Mouse (Mus musculus): ENCODE data around the gene Asphd2. TPM values are rescaled to one million over a fixed set of nuclear protein-coding genes. Genes with fewer than 3 reads are reported as not detected.

Asphd2 gene
- polyA plus RNA-seq, 1 experiment from 2014 or later, result 11.9 TPM

DNA sequence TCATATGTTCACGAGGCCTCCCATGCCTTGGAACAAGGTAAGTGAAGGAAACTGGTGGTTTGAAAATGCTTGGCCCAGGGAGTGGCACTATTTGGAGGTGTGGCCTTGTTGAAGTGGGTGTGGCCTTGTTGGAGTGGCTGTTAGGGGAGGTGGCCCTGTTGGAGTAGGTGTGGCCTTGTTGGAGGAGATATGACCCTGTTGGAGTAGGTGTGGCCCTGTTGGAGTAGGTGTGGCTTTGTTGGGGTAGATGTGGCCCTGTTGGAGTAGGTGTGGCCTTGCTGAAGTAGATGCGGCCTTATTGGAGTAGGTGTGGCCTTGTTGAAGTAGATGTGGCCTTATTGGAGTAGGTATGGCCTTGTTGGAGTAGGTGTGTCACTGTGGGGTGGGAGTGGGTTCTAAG lies 8.7 kb downstream of the Asphd2 start:
- Histone ChIP-seq H3K27ac (no peak overlapping the region), H3K4me3 (no peak overlapping the region), H3K4me1 (peaks cover 12% of the 10 kb centered on the region), H3K27me3 (ENCODE audit: poor library complexity, severe bottlenecking) (peaks cover 5% of the 10 kb centered on the region; the same call in 1 of the 2 replicates), H3K36me3 (replicated peaks) (peaks cover 65% of the 10 kb centered on the region), H3K9me3 (no peaks in the 10 kb centered on the region)
- WGBS, result 84% methylated on average over 2 of the region's 2 CpGs
- DNase-seq (ENCODE audit: extremely low spot score, low spot score), result no peak

DNA sequence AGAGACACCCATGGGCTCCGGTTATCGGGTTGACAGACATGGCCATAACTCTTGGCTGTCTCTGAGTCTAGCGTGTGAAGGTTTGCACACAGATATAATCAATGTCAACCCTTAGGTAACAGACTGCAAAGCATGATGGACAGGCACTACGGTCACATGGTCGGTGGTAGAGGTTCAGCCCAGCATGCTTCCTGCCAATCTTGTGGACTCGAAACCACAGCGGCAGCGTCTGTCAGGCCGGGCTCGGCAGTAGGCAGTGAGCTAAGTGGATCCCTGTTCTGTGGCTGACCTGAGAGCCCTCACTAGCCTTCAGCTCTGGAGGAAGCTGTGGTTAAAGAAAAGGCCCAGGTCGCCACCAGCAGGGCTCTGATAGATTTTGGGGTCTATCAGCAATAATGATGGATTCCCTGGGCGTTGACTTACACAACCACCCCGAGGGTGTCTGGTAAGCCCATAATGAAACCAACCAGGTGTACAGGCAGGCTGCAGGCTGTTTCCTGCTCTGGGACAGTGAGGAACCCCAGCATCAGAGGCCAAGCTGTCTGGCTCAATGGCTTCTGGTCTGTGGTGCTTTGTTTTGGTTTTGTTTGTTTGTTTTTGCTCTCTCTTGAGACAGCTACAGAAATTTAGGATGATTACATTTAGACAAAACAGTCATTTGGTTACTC lies 9.7 kb downstream of the Asphd2 start:
- no peaks in the 10 kb centered on the region for H3K9me3 ChIP-seq
- DNase-seq (ENCODE audit: extremely low spot score, low spot score), result no peak
- 91% methylated on average over 13 of the region's 13 CpGs for WGBS
- peaks cover 12% of the 10 kb centered on the region for H3K4me1 ChIP-seq
- no peaks in the 10 kb centered on the region for H3K27me3 ChIP-seq (ENCODE audit: poor library complexity, severe bottlenecking)
- H3K4me3 ChIP-seq, result no peak overlapping the region
- peaks cover 58% of the 10 kb centered on the region for H3K36me3 ChIP-seq (replicated peaks)
- H3K27ac ChIP-seq, result no peak overlapping the region

DNA sequence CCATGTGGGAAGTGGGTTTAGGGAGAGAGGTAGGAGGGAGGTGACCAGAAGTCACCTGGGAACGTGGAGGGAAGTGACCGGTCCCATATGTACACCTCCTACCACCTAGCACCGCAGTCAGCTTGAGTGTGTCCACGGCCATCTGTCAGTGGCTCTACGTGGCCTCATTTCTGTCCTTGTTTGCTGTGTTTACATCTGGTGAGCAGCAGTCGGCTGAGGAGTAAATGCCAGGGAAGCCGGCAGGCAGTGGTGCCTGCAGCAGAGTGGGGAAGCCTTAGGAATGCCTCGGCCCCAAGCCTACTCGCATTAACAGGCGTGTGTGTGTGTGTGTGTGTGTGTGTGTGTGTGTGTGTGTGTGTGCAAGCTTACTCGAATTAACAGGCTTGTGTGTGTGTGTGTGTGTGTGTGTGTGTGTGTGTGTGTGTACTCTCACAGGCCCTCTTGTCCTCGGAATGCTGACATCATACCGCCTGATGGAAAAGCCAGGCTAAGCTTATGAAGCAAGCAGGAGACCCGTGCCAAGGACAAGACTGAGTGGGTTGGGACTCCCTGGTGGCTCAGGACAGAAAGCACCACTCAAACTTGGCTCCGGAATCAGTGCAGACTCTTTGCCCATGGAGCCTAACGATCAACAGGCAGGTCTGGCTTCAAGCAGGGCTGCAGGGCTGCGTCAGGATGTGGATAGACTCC lies 11.9 kb downstream of the Asphd2 start:
- Histone ChIP-seq H3K27me3 (ENCODE audit: poor library complexity, severe bottlenecking) (no peaks in the 10 kb centered on the region), H3K4me3 (no peak overlapping the region), H3K27ac (peak overlapping the region; percentile 12; the same call in 1 of the 2 replicates), H3K36me3 (replicated peaks) (peaks cover 61% of the 10 kb centered on the region), H3K4me1 (peaks cover 7% of the 10 kb centered on the region), H3K9me3 (no peaks in the 10 kb centered on the region)
- DNase-seq (ENCODE audit: extremely low spot score, low spot score), result no peak
- WGBS, result 80% methylated on average over 16 of the region's 17 CpGs

DNA sequence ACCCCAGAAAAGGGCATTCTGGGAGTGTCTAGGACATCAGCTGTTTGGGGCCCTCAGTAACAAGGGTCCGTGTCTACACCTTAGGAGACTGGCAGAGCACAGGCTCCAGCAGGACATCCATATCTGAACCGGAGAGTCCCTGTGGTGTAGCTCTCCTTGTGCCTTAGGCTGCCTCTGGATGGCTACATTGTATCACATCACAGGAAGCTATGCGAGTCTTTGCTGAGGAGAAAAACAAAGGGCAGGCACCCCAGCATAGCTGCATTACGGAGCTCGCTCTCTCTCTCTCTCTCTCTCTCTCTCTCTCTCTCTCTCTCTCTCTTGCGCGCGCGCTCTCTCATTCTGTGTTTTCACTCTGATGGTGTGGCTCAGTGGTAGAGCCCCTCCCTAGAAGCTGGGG lies 12.6 kb downstream of the Asphd2 start:
- no peaks in the 10 kb centered on the region for H3K27me3 ChIP-seq (ENCODE audit: poor library complexity, severe bottlenecking)
- no peaks in the 10 kb centered on the region for H3K9me3 ChIP-seq
- H3K27ac ChIP-seq, result 0 out of 2 replicates have a peak overlapping the region, but pooled peaks have one; percentile 13
- peaks cover 7% of the 10 kb centered on the region for H3K4me1 ChIP-seq
- peaks cover 62% of the 10 kb centered on the region for H3K36me3 ChIP-seq (replicated peaks)
- no peak for DNase-seq (ENCODE audit: extremely low spot score, low spot score)
- WGBS, result 61% methylated on average over 9 of the region's 9 CpGs
- H3K4me3 ChIP-seq, result no peak overlapping the region

DNA sequence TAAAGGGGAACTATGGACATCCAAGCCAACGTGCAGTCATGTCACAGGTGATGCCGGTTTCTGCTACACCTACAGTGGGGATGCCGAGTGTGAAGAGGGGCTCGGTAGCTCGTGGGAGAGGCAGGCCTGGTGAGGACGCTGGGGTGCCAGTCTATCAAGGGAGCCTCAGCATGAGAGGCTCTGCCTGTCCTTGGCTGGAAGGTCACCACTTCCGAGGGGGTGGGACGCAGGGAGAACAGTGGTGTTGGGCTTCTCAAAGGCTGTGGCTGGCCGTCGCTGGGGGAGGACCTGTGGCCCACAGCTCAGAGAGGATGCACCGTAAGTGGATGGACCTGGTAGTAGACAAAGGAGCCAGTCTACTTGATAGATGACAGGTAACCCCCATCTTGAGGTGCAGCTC lies 13.5 kb downstream of the Asphd2 start:
- H3K27ac ChIP-seq, result 0 out of 2 replicates have a peak overlapping the region, but pooled peaks have one; percentile 13
- peaks cover 59% of the 10 kb centered on the region for H3K36me3 ChIP-seq (replicated peaks)
- WGBS, result 85% methylated on average over 11 of the region's 11 CpGs

DNA sequence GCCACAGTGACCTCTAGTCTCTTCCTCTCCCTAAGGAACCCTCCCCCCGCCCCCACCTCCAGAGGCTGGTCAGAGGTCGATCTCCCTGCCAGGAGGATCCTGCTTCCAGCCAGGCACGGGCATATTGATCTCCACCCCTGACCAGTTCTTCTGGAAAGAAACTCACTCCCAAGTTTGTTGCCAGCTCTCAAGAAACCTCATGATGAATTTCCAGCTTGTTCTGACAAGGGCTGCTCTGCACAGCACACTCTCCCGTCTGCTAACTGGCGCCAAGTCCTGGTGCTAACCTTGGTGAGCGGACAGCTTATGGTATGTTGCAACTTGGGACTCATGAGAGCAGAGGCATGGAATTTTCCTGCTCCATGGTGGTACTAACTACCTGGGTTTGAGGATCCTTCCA lies 15.9 kb downstream of the Asphd2 start:
- H3K4me1 ChIP-seq, result peaks cover 7% of the 10 kb centered on the region
- 85% methylated on average over 6 of the region's 6 CpGs for WGBS
- DNase-seq (ENCODE audit: extremely low spot score, low spot score), result no peak
- H3K27ac ChIP-seq, result no peak overlapping the region
- H3K27me3 ChIP-seq (ENCODE audit: poor library complexity, severe bottlenecking), result no peaks in the 10 kb centered on the region
- no peak overlapping the region for H3K4me3 ChIP-seq
- H3K9me3 ChIP-seq, result no peaks in the 10 kb centered on the region
- H3K36me3 ChIP-seq (replicated peaks), result peaks cover 60% of the 10 kb centered on the region

More for the DNA sequence above, 13.5 kb downstream of the Asphd2 start:
- no peaks in the 10 kb centered on the region for H3K27me3 ChIP-seq (ENCODE audit: poor library complexity, severe bottlenecking)
- no peak for DNase-seq (ENCODE audit: extremely low spot score, low spot score)
- H3K4me3 ChIP-seq, result no peak overlapping the region
- peaks cover 7% of the 10 kb centered on the region for H3K4me1 ChIP-seq
- H3K9me3 ChIP-seq, result no peaks in the 10 kb centered on the region

- 96% methylated on average over 1 of the region's 1 CpGs for WGBS
- no peak overlapping the region for H3K4me3 ChIP-seq
- H3K27me3 ChIP-seq (ENCODE audit: poor library complexity, severe bottlenecking), result no peaks in the 10 kb centered on the region
- no peaks in the 10 kb centered on the region for H3K9me3 ChIP-seq
- no peak overlapping the region for H3K27ac ChIP-seq
- peaks cover 74% of the 10 kb centered on the region for H3K36me3 ChIP-seq (replicated peaks)
- no peak for DNase-seq (ENCODE audit: extremely low spot score, low spot score)
- H3K4me1 ChIP-seq, result peaks cover 16% of the 10 kb centered on the region
These were observed 17.3 kb downstream of the Asphd2 start for GRCm38 (mm10) chr5:112377380-112377779.

DNA sequence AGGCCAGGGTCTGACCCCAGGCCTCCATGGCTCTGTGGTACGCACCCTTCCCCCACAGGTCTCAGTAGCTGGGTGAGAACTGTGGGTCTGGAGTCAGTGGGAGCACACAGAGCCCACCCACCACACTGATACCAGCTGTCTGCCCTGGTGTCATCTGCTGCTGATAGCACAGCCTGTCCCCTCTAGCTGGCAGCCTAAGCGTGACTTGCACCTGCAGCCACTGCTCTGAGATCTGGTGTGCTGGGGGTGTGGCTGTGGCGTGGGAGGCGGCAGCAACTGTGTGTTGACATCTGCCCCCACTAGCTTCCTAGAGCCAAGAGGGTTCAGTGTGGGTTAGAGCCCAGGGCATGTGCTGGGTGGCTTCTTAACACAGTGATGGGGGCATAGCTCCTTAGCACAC lies 18.6 kb downstream of the Asphd2 start:
- no peak for DNase-seq (ENCODE audit: extremely low spot score, low spot score)
- Histone ChIP-seq H3K9me3 (no peaks in the 10 kb centered on the region), H3K27me3 (ENCODE audit: poor library complexity, severe bottlenecking) (no peaks in the 10 kb centered on the region), H3K36me3 (replicated peaks) (peaks cover 82% of the 10 kb centered on the region), H3K4me1 (peaks cover 22% of the 10 kb centered on the region), H3K27ac (no peak overlapping the region), H3K4me3 (no peak overlapping the region)
- 96% methylated on average over 4 of the region's 4 CpGs for WGBS

DNA sequence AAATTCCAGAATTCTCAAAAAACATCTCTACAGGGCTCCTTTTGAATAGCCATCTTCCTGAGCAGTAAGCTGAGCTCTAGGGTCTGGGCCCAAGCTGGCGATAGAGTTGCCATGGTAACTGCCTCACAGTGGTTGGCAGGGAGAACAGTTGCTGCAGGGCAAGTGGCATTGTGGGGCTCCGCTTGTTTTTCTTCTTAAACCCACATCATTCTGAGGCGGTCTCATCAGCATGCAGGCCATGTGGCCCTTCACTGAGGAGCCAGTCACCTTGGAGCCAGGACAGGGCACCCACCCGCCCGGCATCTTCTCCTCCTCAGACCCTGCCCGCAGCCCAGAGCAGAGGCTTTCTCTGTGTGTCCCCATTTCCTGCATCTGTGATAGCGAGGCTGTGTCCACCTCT lies 22.7 kb downstream of the Asphd2 start:
- peaks cover 37% of the 10 kb centered on the region for H3K4me1 ChIP-seq
- DNase-seq (ENCODE audit: extremely low spot score, low spot score), result peak; percentile 62
- H3K36me3 ChIP-seq (replicated peaks), result peaks cover 94% of the 10 kb centered on the region
- no peaks in the 10 kb centered on the region for H3K27me3 ChIP-seq (ENCODE audit: poor library complexity, severe bottlenecking)
- H3K9me3 ChIP-seq, result no peaks in the 10 kb centered on the region
- H3K4me3 ChIP-seq, result peak overlapping the region; percentile 9; the same call in 1 of the 2 replicates
- peak overlapping the region; percentile 82 for H3K27ac ChIP-seq
- WGBS, result 47% methylated on average over 7 of the region's 7 CpGs

DNA sequence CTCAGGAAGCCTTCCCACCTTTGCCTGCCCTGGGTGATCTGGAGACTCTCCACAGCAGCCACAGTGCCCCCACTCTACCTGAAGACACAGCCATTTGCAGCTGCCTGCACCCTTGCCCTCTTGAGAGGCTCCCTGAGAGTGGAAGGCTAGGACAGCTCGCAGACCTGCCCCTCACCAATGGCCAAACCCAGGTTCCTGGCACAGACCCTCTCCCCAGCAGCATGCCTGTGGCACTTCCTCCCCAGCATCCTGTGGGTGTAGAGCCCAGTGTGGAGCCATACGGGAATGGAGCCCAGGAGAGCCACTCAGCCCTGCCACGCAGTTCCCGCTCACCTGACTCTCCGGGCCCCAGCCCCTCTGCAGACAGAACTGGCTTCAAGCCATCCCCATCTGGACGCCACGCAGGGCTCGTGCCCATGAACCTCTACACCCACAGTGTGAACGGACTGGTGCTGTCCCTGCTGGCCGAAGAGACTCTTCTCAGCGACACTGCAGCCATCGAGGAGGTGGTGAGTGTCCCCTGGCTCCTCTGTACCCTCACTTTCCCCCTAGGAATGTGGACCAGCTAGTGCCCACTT lies 24.3 kb downstream of the Asphd2 start:
- WGBS, result 93% methylated on average over 12 of the region's 12 CpGs
- no peak overlapping the region for H3K4me3 ChIP-seq
- peaks cover 93% of the 10 kb centered on the region for H3K36me3 ChIP-seq (replicated peaks)
- no peak for DNase-seq (ENCODE audit: extremely low spot score, low spot score)
- peak overlapping the region; percentile 51; the same call in 1 of the 2 replicates for H3K27ac ChIP-seq
- H3K4me1 ChIP-seq, result peaks cover 37% of the 10 kb centered on the region
- H3K9me3 ChIP-seq, result no peaks in the 10 kb centered on the region
- H3K27me3 ChIP-seq (ENCODE audit: poor library complexity, severe bottlenecking), result no peaks in the 10 kb centered on the region

- 90% methylated on average over 13 of the region's 13 CpGs for WGBS
- H3K4me1 ChIP-seq, result peaks cover 37% of the 10 kb centered on the region
- peaks cover 93% of the 10 kb centered on the region for H3K36me3 ChIP-seq (replicated peaks)
- no peak for DNase-seq (ENCODE audit: extremely low spot score, low spot score)
- H3K27ac ChIP-seq, result peak overlapping the region; percentile 51
- no peaks in the 10 kb centered on the region for H3K9me3 ChIP-seq
- no peak overlapping the region for H3K4me3 ChIP-seq
- H3K27me3 ChIP-seq (ENCODE audit: poor library complexity, severe bottlenecking), result no peaks in the 10 kb centered on the region
These were observed 25.3 kb downstream of the Asphd2 start for GRCm38 (mm10) chr5:112369326-112369725.

DNA sequence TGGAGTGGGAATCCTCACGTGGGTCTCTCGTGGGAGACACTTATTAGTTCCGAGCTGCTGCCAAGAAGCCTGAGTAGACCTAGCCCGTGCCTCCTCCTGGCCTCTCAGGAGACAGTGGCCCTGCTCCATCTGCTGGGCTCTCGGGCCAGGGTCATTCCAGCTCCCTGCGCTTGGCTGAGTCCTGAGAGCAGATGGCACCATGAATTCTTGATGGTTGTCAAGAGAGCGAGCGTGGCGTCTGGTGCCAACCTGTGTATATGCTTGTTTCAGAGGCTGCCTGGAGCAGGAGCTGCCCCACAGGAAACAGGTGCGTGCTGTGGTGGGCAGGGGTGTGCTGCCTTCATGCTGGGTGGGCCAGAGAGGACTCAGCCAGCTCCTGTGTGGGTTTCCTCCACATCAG lies 26.0 kb downstream of the Asphd2 start:
- H3K4me3 ChIP-seq, result no peak overlapping the region
- no peaks in the 10 kb centered on the region for H3K27me3 ChIP-seq (ENCODE audit: poor library complexity, severe bottlenecking)
- 92% methylated on average over 10 of the region's 10 CpGs for WGBS
- no peaks in the 10 kb centered on the region for H3K9me3 ChIP-seq
- peaks cover 93% of the 10 kb centered on the region for H3K36me3 ChIP-seq (replicated peaks)
- H3K27ac ChIP-seq, result peak overlapping the region; percentile 51; the same call in 1 of the 2 replicates
- peaks cover 37% of the 10 kb centered on the region for H3K4me1 ChIP-seq
- DNase-seq (ENCODE audit: extremely low spot score, low spot score), result no peak

GRCm38 (mm10) chr5:112367929-112368328 lies 26.7 kb downstream of the Asphd2 start:
- peaks cover 34% of the 10 kb centered on the region for H3K4me1 ChIP-seq
- no peaks in the 10 kb centered on the region for H3K27me3 ChIP-seq (ENCODE audit: poor library complexity, severe bottlenecking)
- DNase-seq (ENCODE audit: extremely low spot score, low spot score), result no peak
- 90% methylated on average over 12 of the region's 12 CpGs for WGBS
- no peak overlapping the region for H3K27ac ChIP-seq
- no peaks in the 10 kb centered on the region for H3K9me3 ChIP-seq
- no peak overlapping the region for H3K4me3 ChIP-seq
- peaks cover 93% of the 10 kb centered on the region for H3K36me3 ChIP-seq (replicated peaks)

All from forebrain, embryonic 10.5 days (tissue).